Mouse (Mus musculus): Measurements from ENCODE around the gene Rbm41. TPM values are rescaled to one million over a fixed set of nuclear protein-coding genes. Genes with fewer than 3 reads are reported as not detected.

The Rbm41 gene
- total RNA-seq, 2 experiments from 2014 or later, result 10.6 to 10.9 TPM

- no peak for DNase-seq (ENCODE audit: low spot score in 2 of 2)
- no peak for TF ChIP-seq CTCF (conservative IDR thresholded peaks at IDR 0.05)
- no peak overlapping the region for H3K4me3 ChIP-seq
- no peak overlapping the region for H3K27ac ChIP-seq
Observed at GRCm38 (mm10) chrX:139854795-139855194, 143.6 kb downstream of the Rbm41 start.

- no peak overlapping the region for H3K27ac ChIP-seq
- no peak for DNase-seq (ENCODE audit: low spot score in 2 of 2)
- no peak overlapping the region for H3K4me3 ChIP-seq
- TF ChIP-seq CTCF (conservative IDR thresholded peaks at IDR 0.05), result no peak
Observed at GRCm38 (mm10) chrX:139841091-139841490, 157.3 kb downstream of the Rbm41 start.

Other genes with a start within 250 kb of the Rbm41 start
- not detected for gene Ripply1, start 216.2 kb downstream of the Rbm41 start, total RNA-seq (2021)
- under 1 TPM; 0.34 to 0.82 TPM for gene Cldn2, start 197.8 kb downstream of the Rbm41 start, total RNA-seq (2021)
- gene Morc4, start 126.9 kb downstream of the Rbm41 start, total RNA-seq (2021), result 1 to 10 TPM; 4.9 to 5.8 TPM
- under 1 TPM; 0.41 to 0.59 TPM for gene Nup62cl, start 64.1 kb upstream of the Rbm41 start, total RNA-seq (2021)
- not detected for gene Pih1h3b, start 64.3 kb upstream of the Rbm41 start, total RNA-seq (2021)